Mouse (Mus musculus): Measurements from ENCODE around the gene Gopc.
"Not testable (repeated sequence)": the region's sequence is repeated elsewhere in the genome, so short reads cannot be mapped to it uniquely, and the experiment has no call there.

Gene Gopc

GRCm38 (mm10) chr10:52298568-52298967 lies 83.4 kb downstream of the Gopc start:
- DNase-seq (ENCODE audit: low spot score in 2 of 2), result not testable (repeated sequence)

- DNase-seq (ENCODE audit: low spot score in 2 of 2), result no peak
These were observed 86.0 kb downstream of the Gopc start for GRCm38 (mm10) chr10:52295934-52296333.

- no peak for DNase-seq (ENCODE audit: low spot score in 2 of 2)
These were observed 87.9 kb downstream of the Gopc start for GRCm38 (mm10) chr10:52293921-52294577.

- not testable (repeated sequence) for DNase-seq (ENCODE audit: low spot score in 2 of 2)
These were observed 89.5 kb downstream of the Gopc start for GRCm38 (mm10) chr10:52292391-52292790.

GRCm38 (mm10) chr10:52289261-52289660 lies 92.7 kb downstream of the Gopc start:
- DNase-seq (ENCODE audit: low spot score in 2 of 2), result no peak

- no peak for DNase-seq (ENCODE audit: low spot score in 2 of 2)
These were observed 93.9 kb downstream of the Gopc start for GRCm38 (mm10) chr10:52287852-52288533.
